Mouse (Mus musculus): Measurements from ENCODE around the gene Rmnd5a.

DNA sequence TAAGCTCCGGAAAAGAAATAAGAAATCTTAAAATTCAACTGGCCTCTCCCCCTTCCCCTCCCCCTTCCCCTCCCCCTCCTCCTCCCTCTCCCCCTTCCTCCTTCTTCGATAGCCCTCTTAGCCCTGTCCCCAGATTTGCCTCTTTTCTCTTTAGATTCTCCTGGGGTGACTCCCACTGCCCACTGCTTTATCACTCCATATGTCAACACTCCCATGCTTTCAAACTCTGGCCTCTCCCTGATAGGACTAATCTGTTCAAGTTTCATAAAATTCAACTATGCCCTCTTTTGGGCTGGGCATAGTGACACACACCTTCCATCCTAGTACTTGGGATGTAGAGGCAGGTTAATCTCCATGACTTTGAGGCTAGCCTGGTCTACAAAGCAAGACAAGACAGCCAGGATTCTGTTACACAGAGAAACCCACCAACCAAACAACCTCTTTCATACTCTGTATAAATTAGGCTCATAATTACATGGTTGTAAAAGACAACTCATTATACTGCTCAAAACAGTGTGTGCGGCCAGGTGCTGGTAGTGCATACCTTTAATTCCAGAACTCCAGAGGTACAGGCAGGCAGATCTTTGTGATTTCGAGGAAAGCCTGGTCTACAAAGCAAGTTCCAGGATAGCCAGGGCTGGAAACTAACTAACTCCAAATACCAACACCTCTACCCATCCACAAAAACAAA lies 31.5 kb upstream of the Rmnd5a start:
- TF ChIP-seq POLR2A (IDR thresholded peaks at IDR 0.05; ENCODE audit: extremely low read depth, insufficient read depth, low read length) (no peak), CTCF (IDR thresholded peaks at IDR 0.05; ENCODE audit: extremely low read depth, insufficient read depth, low read length) (no peak)
